Comparison of ENCODE assay signal across 9 mouse cellular contexts in the genomic region with DNA sequence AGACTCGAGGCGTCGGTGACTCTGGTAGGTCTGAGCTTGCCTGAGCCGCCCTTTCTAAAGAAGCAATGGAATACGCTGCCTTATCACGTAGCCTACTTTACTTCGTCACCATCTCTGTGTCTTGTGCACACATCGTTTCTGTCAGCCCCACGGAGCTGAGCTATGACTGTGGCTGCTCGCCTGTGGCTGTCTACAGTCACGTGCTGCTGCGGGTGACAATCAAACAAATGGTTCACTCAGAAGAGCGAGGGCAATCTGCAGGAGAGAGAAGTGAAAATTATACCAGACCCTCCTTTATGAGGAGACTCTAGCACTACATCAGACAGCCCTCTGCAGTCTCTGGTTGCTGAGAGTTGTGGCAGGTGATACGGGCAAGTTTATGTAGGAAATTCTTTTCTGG.
A peak's percentile ranks its signal among the peaks of the same experiment; 100 is the strongest.
DNase-seq lines count a peak whose midpoint lies in the region; ATAC-seq lines count a peak whose summit lies in the region.
"Had no signal": no experiment of that assay in that cellular context is flagged by ENCODE, and none has a peak within 500 bp of the region (broad histone marks: within the 10 kb centered on the region; RNA-seq: fewer than 3 reads in every experiment).

No protein-coding gene starts in this region.

- no peaks in the 10 kb centered on the region for H3K27me3 ChIP-seq in forebrain, embryonic 13.5 days
- H3K27me3 ChIP-seq in forebrain, embryonic 11.5 days (ENCODE audit: control insufficient read depth, insufficient read depth, low read length) = no peaks in the 10 kb centered on the region
- no peaks in the 10 kb centered on the region for H3K27me3 ChIP-seq in lung, embryonic 15.5 days
- H3K27me3 ChIP-seq in intestine, embryonic 14.5 days (replicated peaks; ENCODE audit: control insufficient read depth, insufficient read depth, low read length) = no peaks in the 10 kb centered on the region

- 86% methylated on average over 14 of the region's 14 CpGs for WGBS in forebrain, embryonic 13.5 days
- 92% methylated on average over 14 of the region's 14 CpGs for WGBS in forebrain, embryonic 11.5 days
- WGBS in lung, embryonic 15.5 days = 24% methylated on average over 14 of the region's 14 CpGs
- WGBS in intestine, embryonic 14.5 days = 13% methylated on average over 14 of the region's 14 CpGs

- H3K9me3 ChIP-seq in forebrain, embryonic 13.5 days (replicated peaks) = no peaks in the 10 kb centered on the region
- no peaks in the 10 kb centered on the region for H3K9me3 ChIP-seq in forebrain, embryonic 11.5 days (ENCODE audit: control insufficient read depth, low read length)
- no peaks in the 10 kb centered on the region for H3K9me3 ChIP-seq in lung, embryonic 15.5 days
- no peaks in the 10 kb centered on the region for H3K9me3 ChIP-seq in intestine, embryonic 14.5 days (ENCODE audit: control insufficient read depth, low read length)
- H3K9me3 ChIP-seq: liver, embryonic 15.5 days had no signal

- no peak overlapping the region for H3K4me2 ChIP-seq in forebrain, embryonic 13.5 days
- H3K4me2 ChIP-seq in forebrain, embryonic 11.5 days (ENCODE audit: low read depth, low read length, severe bottlenecking) = no peak overlapping the region
- H3K4me2 ChIP-seq in lung, embryonic 15.5 days = peak overlapping the region; percentile 42
- H3K4me2 ChIP-seq in intestine, embryonic 14.5 days (ENCODE audit: low read length) = peak overlapping the region; percentile 46
- H3K4me2 ChIP-seq: liver, embryonic 15.5 days had no signal

- H3K36me3 ChIP-seq in forebrain, embryonic 13.5 days (ENCODE audit: poor library complexity, severe bottlenecking) = no peaks in the 10 kb centered on the region
- no peaks in the 10 kb centered on the region for H3K36me3 ChIP-seq in forebrain, embryonic 11.5 days (ENCODE audit: control insufficient read depth, insufficient read depth, low read length)
- no peaks in the 10 kb centered on the region for H3K36me3 ChIP-seq in lung, embryonic 15.5 days
- H3K36me3 ChIP-seq in intestine, embryonic 14.5 days (ENCODE audit: control insufficient read depth, insufficient read depth, low read length) = no peaks in the 10 kb centered on the region
- H3K36me3 ChIP-seq: liver, embryonic 15.5 days had no signal

- DNase-seq in forebrain, embryonic 11.5 days (ENCODE audit: low spot score) = no peak
- no peak for DNase-seq in lung, adult 18-20 months
- peak; percentile 68 for DNase-seq in intestine, embryonic 14.5 days (ENCODE audit: low spot score)
- DNase-seq in skeletal muscle tissue, adult 2 months (ENCODE audit: low read depth, low spot score) = peak; percentile 21
- DNase-seq in ovary, postnatal 10 days (ENCODE audit: low spot score) = no peak
- no peak for DNase-seq in thymus, postnatal 25 days

- H3K4me1 ChIP-seq in forebrain, embryonic 13.5 days = no peaks in the 10 kb centered on the region
- H3K4me1 ChIP-seq in forebrain, embryonic 11.5 days (replicated peaks; ENCODE audit: control insufficient read depth, insufficient read depth, low read length) = no peaks in the 10 kb centered on the region
- H3K4me1 ChIP-seq in lung, embryonic 15.5 days = no peaks in the 10 kb centered on the region
- peaks cover 6% of the 10 kb centered on the region; the same call in 1 of the 2 replicates for H3K4me1 ChIP-seq in intestine, embryonic 14.5 days (replicated peaks; ENCODE audit: control insufficient read depth, insufficient read depth, low read length)
- H3K4me1 ChIP-seq: liver, embryonic 15.5 days had no signal

- H3K9ac ChIP-seq in forebrain, embryonic 13.5 days = no peak overlapping the region
- H3K9ac ChIP-seq in forebrain, embryonic 11.5 days (ENCODE audit: low read length) = no peak overlapping the region
- H3K9ac ChIP-seq in lung, embryonic 15.5 days = no peak overlapping the region
- H3K9ac ChIP-seq in intestine, embryonic 14.5 days (ENCODE audit: low read length) = no peak overlapping the region
- H3K9ac ChIP-seq: liver, embryonic 15.5 days had no signal

- no peak overlapping the region for H3K4me3 ChIP-seq in forebrain, embryonic 13.5 days
- no peak overlapping the region for H3K4me3 ChIP-seq in forebrain, embryonic 11.5 days (ENCODE audit: low read depth, low read length)
- 0 out of 2 replicates have a peak overlapping the region, but pooled peaks have one; percentile 1 for H3K4me3 ChIP-seq in lung, embryonic 15.5 days
- H3K4me3 ChIP-seq in intestine, embryonic 14.5 days (ENCODE audit: low read depth, low read length) = peak overlapping the region; percentile 0; the same call in 1 of the 2 replicates
- H3K4me3 ChIP-seq: liver, embryonic 15.5 days had no signal

- H3K27ac ChIP-seq in forebrain, embryonic 13.5 days = no peak overlapping the region
- H3K27ac ChIP-seq in forebrain, embryonic 11.5 days (ENCODE audit: low read depth, low read length) = no peak overlapping the region
- H3K27ac ChIP-seq in lung, embryonic 15.5 days = no peak overlapping the region
- peak overlapping the region; percentile 35; the same call in 1 of the 2 replicates for H3K27ac ChIP-seq in intestine, embryonic 14.5 days (ENCODE audit: low read depth)
- H3K27ac ChIP-seq: liver, embryonic 15.5 days had no signal

- ATAC-seq in forebrain, embryonic 13.5 days = peak; percentile 50; the same call in 1 of the 2 replicates
- ATAC-seq in forebrain, embryonic 11.5 days (replicated peaks; ENCODE audit: low FRiP score) = no peak
- ATAC-seq in lung, embryonic 15.5 days (ENCODE audit: borderline replicate concordance, extremely low read depth, low FRiP score, low TSS enrichment) = no peak
- peak; percentile 72 for ATAC-seq in intestine, embryonic 14.5 days (replicated peaks; ENCODE audit: low FRiP score, low TSS enrichment, low read depth)

Comparison
In these comparisons a context has a peak if more than half of its experiments do, and no peak if none do; other contexts are left out.
1. ATAC-seq: peak in forebrain, embryonic 13.5 days (single experiment) and intestine, embryonic 14.5 days (single experiment); none in forebrain, embryonic 11.5 days (single experiment) and lung, embryonic 15.5 days (single experiment).
2. H3K4me2 ChIP-seq: peak in lung, embryonic 15.5 days (single experiment) and intestine, embryonic 14.5 days (single experiment); none in forebrain, embryonic 13.5 days (single experiment) and forebrain, embryonic 11.5 days (single experiment).
3. H3K4me3 ChIP-seq: peak in lung, embryonic 15.5 days (single experiment) and intestine, embryonic 14.5 days (single experiment); none in forebrain, embryonic 13.5 days (single experiment) and forebrain, embryonic 11.5 days (single experiment).
4. DNase-seq: peak in intestine, embryonic 14.5 days (single experiment) and skeletal muscle tissue, adult 2 months (single experiment); none in forebrain, embryonic 11.5 days (single experiment), lung, adult 18-20 months (0 of 2), ovary, postnatal 10 days (single experiment) and thymus, postnatal 25 days (single experiment).